Mouse (Mus musculus): ENCODE measurements around the gene 6030458C11Rik. TPM values are rescaled to one million over a fixed set of nuclear protein-coding genes. Genes with fewer than 3 reads are reported as not detected.
"Not testable (repeated sequence)": the region's sequence is repeated elsewhere in the genome, so short reads cannot be mapped to it uniquely, and the experiment has no call there.

Gene 6030458C11Rik
- polyA plus RNA-seq, 2 experiments from 2014 or later, result 37.6 to 44.9 TPM

GRCm38 (mm10) chr15:12817592-12817991, 6.9 kb downstream of the 6030458C11Rik start:
- ATAC-seq, result no peak

DNA sequence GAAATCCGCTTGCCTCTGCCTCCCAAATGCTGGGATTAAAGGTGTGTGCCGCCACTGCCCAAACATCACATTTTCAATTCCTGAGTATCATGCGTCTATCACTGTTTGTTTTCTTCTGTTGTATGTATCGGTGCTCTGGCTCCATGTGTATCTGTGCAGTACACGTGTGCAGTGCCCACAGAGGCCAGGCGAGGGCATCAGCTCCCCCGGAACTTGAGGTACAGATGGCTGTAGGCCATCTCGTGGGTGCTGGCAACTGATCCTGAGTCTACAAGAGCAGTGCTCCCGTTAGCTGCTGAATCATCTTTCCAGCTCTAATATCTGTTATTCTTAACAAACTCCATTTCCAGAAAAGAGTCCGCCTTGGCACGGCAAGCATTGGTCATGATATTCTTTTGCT, 11.8 kb downstream of the 6030458C11Rik start:
- no peak for ATAC-seq

- ATAC-seq, result no peak
Observed at GRCm38 (mm10) chr15:12809305-12809704, 15.1 kb downstream of the 6030458C11Rik start.

GRCm38 (mm10) chr15:12807088-12807487, 17.4 kb downstream of the 6030458C11Rik start:
- no peak for ATAC-seq

GRCm38 (mm10) chr15:12805071-12805470, 19.4 kb downstream of the 6030458C11Rik start:
- ATAC-seq, result no peak

- ATAC-seq, result not testable (repeated sequence)
Observed at GRCm38 (mm10) chr15:12801142-12801506, 23.3 kb downstream of the 6030458C11Rik start.

- peak; percentile 84 for ATAC-seq
Observed at GRCm38 (mm10) chr15:12800405-12801141, 23.9 kb downstream of the 6030458C11Rik start.

GRCm38 (mm10) chr15:12798043-12798442, 26.4 kb downstream of the 6030458C11Rik start:
- no peak for ATAC-seq

DNA sequence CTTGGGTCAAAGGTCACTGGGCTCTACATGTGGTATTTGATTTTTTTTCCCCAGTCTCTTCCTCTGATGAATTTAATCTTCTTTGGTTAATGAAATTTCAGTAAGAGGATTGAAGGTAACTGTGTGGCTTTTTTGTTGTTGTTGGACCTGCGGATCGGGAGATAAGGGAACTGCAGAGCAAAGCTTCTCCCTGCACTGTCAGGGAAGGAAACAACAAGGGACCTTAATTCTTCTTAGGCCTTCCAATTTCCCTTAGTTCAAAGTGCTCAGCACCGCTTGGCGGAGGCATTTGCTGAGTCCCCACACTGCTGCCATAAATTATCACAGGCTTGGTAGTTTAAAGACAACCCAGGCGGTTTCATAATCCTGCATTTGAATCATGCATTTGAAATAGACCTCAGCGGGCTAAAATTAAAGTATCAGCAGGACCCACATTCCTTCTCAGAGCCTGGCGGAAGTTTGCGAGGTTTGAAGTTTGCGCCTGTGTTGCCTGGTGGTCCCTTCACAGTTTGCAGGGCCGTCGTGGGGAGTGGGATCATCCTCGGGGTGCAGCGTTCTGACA, 28.5 kb downstream of the 6030458C11Rik start:
- ATAC-seq, result no peak

DNA sequence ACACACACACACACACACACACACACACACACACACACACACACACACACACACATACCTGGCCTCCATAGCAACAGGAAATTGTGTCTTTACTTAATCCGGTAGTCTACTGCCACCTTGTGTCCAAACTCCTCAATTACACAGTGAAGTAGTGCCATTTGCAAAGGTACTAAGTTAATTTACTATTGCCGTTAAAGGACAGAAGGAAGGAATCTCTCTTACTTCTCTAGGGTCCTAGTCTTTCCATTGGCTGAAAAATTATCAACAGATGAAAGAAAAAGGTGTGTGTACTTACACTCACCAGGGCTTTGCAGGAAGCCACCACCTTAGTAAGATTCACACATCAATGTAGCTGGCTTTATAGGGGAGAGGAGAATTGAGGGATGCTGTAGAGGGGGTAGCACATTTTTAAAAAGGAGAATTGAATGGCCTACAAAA, 29.0 kb downstream of the 6030458C11Rik start:
- ATAC-seq, result peak; percentile 93

GRCm38 (mm10) chr15:12794311-12794710, 30.1 kb downstream of the 6030458C11Rik start:
- ATAC-seq, result no peak

DNA sequence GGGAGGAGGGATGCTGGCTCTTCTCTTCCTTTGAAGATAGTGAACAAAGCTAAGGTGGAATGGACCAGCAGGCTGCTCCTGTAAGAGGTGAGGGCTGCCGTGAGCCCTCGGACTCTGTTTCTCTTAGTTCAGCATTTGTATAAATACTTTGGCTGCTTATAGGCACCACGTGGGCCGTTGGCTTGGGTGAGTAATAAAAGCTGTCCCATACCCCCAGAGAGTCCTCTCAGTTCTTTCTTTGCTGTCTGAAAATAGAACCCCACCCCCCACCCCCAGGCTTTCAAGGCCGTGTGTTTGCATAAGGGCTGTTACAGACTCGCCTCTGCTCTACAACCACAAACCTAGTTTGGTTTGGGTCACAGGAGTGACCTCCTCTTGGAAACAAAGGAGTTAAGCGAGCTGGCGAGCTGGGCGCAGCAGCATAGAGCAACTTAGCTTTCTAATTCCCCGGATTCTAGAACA, 35.0 kb downstream of the 6030458C11Rik start:
- no peak for ATAC-seq

DNA sequence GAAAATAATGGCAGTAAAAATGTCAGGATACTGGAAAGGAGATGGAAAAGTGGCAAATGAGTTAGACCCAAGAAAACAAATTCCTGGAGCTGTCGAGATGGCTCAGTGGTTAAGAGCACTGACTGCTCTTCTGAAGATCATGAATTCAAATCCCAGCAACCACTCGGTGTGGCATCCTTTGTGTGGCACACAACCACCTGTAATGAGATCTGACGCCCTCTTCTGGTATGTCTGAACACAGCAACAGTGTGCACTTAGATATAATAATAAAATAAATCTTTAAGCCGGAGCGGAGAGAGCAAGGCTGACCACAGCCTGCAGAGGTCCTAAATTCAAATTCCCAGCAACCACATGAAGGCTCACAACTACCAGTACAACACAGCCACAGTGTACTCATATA, 35.9 kb downstream of the 6030458C11Rik start:
- no peak for ATAC-seq

DNA sequence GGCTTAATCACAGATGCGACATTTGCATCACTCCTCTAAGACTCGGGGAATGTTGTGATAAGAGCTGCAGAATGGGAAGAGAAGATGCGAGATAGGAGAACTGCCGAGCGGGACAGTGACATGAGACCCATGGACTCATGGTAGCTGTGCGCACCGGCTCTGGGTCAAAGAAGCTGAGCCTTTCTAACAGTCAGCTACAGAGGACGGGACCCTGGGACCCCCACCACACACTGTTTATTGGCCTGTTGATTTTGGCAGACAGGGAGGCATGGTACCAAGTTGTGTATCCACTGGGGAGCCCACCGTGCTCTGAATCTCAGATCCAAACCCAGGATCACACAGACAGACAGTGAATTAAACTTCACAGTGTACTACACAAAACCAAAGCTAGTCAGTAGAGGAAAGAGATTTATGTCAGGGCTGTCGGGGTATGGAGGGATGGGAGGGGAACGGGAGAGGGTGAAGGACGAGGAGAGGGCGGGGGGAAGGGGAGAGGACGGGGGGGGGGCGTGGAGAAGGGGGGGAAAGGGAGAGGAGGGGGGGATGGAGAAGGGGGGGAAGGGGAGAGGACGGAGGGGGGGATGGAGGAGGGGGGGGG, 42.6 kb downstream of the 6030458C11Rik start:
- no peak for ATAC-seq

DNA sequence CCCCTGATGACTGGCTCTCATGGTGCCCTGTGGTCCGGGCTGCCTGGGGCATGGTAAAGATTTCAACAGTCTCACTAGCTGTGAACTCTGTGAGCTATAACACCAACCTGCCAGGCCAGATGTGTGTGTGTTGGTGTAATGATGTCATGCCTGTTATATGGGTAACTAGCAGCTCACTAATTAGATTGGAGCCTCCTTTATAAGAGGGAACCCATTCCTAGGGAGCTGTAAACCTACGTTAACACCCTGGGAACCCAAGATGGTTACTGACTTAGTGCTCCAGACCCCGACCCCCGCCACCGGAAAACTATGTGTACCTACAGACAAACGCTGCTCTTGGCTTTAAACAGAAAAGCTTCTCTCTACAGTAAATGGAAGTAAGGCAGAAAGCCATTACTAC, 43.2 kb downstream of the 6030458C11Rik start:
- ATAC-seq, result no peak

DNA sequence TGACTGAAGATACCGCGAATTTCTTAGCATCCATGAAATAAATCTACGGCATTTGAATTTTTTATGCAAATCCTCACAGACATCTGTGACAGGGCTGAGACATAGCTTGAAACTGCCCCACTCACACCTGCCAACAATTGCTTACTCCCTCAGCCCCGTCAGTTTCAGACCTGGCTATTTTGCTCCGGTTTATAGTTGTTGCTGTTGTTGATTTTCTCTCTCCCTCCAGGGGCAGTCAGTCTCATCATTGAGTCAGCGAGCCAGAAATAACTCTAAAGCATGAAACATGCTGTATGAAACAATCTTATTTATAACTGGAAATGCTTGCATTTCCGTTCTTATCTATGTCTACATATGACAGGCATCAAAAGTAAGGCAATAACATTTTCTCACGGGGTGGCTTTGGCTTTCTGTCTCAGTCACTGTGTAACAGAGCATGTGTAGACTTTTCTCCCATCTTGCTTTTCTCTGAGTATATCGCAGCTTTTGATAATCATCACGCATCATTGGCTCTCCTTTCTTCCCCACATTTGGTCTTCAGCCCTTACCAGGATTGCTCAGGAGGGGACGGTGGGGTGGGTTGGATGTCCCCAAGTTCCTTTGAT, 50.2 kb downstream of the 6030458C11Rik start:
- ATAC-seq, result no peak

DNA sequence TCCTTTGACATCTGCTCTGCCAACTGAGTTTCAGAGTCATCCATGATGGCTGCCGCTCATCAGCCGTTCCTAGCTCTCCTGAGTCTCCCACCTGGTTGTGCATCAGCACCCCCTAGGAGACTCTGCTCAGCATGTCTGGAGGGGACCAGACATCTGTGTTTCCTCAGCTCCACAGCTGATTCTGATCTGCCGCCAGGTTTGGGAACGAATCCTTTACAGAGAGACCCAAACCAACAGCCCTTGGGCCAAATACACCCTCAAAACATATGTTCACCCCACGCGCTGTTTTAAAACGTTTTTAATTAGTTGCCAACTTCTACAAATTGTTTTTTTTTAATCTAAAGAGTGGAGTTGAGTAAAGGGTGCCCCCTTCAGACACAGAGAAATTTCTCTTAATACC, 53.5 kb downstream of the 6030458C11Rik start:
- ATAC-seq, result no peak

- ATAC-seq, result no peak
Observed at GRCm38 (mm10) chr15:12766848-12767247, 57.6 kb downstream of the 6030458C11Rik start.

DNA sequence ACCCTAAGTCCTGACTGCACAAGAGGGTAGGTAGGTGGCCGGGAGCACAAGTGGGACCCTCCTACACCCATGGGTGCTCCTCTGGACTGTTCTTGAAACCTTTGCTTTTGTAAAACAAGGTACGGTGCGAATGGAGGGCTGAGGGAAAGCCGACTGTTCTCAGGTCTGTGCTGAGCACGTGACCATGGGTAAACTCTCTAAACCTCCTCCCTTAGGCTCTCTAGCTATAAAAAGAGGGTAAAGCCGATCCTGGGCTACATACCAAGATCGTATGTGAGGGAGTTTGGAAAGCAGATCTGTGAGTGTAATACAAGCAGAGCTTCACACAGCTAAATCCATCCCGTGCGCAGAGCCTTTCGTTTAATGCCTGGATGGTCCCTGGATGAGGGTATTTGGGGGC, 61.3 kb downstream of the 6030458C11Rik start:
- no peak for ATAC-seq

DNA sequence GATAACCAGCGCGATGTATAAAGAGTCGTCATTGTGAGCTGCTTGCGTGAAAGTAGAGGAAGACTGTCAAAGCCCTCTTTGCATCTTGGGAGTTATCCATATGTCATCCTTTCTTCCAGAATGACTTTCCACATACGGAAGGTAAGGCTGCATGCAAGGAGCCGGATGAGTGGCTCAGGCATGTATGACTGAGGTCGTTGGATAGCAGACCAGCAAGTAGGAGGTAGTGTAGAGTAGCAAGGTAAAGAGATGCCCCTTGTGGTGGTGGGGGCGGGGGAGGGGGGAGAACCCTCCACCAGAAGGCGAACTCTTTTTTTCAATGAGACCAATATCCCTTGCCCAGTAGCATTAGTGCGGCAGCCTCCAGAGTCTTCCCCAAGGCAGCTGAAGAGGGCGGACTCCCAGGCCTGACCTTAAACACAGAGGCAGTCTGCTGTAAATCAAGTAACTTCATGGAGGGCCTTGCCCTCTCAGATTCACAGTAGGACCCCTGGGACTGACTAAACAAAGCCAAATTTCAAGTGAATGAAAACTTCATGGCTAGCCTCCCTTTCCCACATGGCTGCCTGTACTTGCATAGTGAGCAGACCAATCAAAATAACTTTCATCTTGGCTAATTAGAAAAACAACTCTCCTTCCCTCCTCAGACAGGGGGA, 62.1 kb downstream of the 6030458C11Rik start:
- no peak for ATAC-seq

DNA sequence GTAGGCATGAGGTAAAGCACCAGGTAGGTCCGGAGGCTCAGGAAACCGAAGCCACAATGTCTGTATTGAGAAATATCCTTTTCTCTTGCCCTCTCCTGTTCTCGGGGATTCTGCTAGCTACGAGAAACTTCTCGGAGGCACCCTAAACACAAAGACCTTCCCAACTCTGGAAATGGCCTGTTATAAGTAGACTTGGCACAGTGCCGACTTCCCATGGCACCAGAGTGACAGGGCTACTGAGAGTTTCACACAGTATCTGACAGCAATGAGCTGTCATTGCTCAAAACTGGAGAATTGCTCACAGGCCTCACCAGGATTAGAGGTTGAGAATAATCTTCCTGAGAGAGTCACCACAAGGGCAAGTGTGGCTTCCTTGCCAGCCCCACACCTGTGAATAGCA, 63.7 kb downstream of the 6030458C11Rik start:
- no peak for ATAC-seq

- ATAC-seq, result no peak
Observed at GRCm38 (mm10) chr15:12758461-12758860, 66.0 kb downstream of the 6030458C11Rik start.
